Mouse (Mus musculus): Measurements from ENCODE around the gene Spryd7.

GRCm38 (mm10) chr14:61518659-61519480 is 37.8 kb downstream of the Spryd7 start:
- TF ChIP-seq POLR2A (IDR thresholded peaks at IDR 0.05; ENCODE audit: borderline replicate concordance, low read depth, low read length): no peak
- no peak for TF ChIP-seq CTCF (IDR thresholded peaks at IDR 0.05; ENCODE audit: low read depth, low read length)

Data from bone marrow macrophage, adult 2 months (primary cell).